Mouse (Mus musculus): ENCODE results near the gene Cop1. TPM values are rescaled to one million over a fixed set of nuclear protein-coding genes. Genes with fewer than 3 reads are reported as not detected.

The Cop1 gene
- total RNA-seq, 2 experiments from 2014 or later: 119 to 135 TPM

GRCm38 (mm10) chr1:159290859-159291258 lies 58.7 kb downstream of the Cop1 start:
- no peak for DNase-seq

GRCm38 (mm10) chr1:159301418-159302082 lies 69.4 kb downstream of the Cop1 start:
- no peak for DNase-seq

GRCm38 (mm10) chr1:159313625-159314024 lies 81.5 kb downstream of the Cop1 start:
- no peak for DNase-seq

- no peak for DNase-seq
Measured at GRCm38 (mm10) chr1:159322586-159322985, 90.5 kb downstream of the Cop1 start.

GRCm38 (mm10) chr1:159331008-159331407 lies 98.9 kb downstream of the Cop1 start:
- DNase-seq: no peak

GRCm38 (mm10) chr1:159334157-159334556 lies 102.0 kb downstream of the Cop1 start:
- DNase-seq: no peak

GRCm38 (mm10) chr1:159342355-159342754 lies 110.2 kb downstream of the Cop1 start:
- no peak for DNase-seq

- DNase-seq: peak; percentile 71
Measured at GRCm38 (mm10) chr1:159355027-159355570, 123.0 kb downstream of the Cop1 start.

- DNase-seq: no peak
Measured at GRCm38 (mm10) chr1:159358713-159359112, 126.6 kb downstream of the Cop1 start.

- no peak for DNase-seq
Measured at GRCm38 (mm10) chr1:159371881-159372390, 139.8 kb downstream of the Cop1 start.

GRCm38 (mm10) chr1:159382218-159382617 lies 150.1 kb downstream of the Cop1 start:
- DNase-seq: no peak

GRCm38 (mm10) chr1:159382916-159383315 lies 150.8 kb downstream of the Cop1 start:
- DNase-seq: no peak

- no peak for DNase-seq
Measured at GRCm38 (mm10) chr1:159386458-159386857, 154.3 kb downstream of the Cop1 start.

GRCm38 (mm10) chr1:159388565-159389024 lies 156.5 kb downstream of the Cop1 start:
- DNase-seq: no peak

GRCm38 (mm10) chr1:159390049-159390448 lies 157.9 kb downstream of the Cop1 start:
- DNase-seq: peak; percentile 82

- DNase-seq: no peak
Measured at GRCm38 (mm10) chr1:159392667-159393066, 160.5 kb downstream of the Cop1 start.

GRCm38 (mm10) chr1:159393070-159393699 lies 161.1 kb downstream of the Cop1 start:
- DNase-seq: peak; percentile 15

- DNase-seq: no peak
Measured at GRCm38 (mm10) chr1:159393931-159394330, 161.8 kb downstream of the Cop1 start.

- DNase-seq: peak; percentile 54
Measured at GRCm38 (mm10) chr1:159396515-159396914, 164.4 kb downstream of the Cop1 start.
